Mouse (Mus musculus): ENCODE measurements around the gene Msantd2.

The Msantd2 gene

GRCm38 (mm10) chr9:37572204-37572876 is 83.2 kb downstream of the Msantd2 start:
- no peak for DNase-seq
